Mouse (Mus musculus) retina, postnatal 7 days (tissue): ENCODE data around the gene Zpld1.

Experiments used
- DNase-seq: peaks from one replicate; pipeline ENCODE4 v3.0.0-alpha.2; 2012; ENCODE audit warnings: low read depth, low spot score

Zpld1 gene

DNA sequence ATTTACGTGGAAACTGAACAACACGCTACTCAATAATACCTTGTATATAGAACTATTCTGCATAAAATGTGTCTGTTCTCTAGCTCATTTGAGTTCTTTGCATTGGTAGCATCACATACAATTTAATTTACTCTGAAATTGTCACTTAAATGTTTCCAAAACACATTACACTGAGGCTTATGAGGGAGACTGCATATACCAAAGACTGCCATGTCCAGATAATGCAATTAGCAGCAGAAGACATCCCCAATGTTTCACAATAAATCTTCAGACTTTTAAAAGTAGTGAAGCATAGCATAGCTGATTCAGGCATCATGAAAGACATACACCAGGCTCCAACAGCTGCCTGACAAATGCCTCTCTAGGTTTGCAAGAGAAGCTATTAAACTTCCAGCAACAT, at the start of gene Zpld1:
Gene Zpld1, minus strand, starts transcription at position 101 of the 400 bp plus-strand sequence.
- no peak for DNase-seq

DNA sequence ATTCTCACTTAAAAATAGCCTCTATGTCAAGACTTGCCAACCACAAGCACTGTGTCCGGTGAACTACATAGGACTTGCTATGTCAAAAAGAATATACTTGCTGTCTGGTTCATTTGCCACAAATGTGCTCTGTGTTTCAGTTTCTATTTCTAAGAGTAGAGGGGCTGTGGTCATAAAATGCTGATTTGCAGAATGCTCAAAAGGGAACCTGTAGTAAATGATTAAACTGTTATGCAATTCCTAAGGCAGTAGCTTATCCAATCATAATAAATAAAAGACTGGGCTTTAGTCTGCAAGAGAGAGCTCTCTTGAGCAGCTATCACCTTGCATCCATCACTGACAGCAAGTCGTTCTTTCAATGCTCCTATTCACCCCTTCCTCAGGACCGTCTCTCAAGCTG, 47.9 kb upstream of the Zpld1 start:
- no peak for DNase-seq

DNA sequence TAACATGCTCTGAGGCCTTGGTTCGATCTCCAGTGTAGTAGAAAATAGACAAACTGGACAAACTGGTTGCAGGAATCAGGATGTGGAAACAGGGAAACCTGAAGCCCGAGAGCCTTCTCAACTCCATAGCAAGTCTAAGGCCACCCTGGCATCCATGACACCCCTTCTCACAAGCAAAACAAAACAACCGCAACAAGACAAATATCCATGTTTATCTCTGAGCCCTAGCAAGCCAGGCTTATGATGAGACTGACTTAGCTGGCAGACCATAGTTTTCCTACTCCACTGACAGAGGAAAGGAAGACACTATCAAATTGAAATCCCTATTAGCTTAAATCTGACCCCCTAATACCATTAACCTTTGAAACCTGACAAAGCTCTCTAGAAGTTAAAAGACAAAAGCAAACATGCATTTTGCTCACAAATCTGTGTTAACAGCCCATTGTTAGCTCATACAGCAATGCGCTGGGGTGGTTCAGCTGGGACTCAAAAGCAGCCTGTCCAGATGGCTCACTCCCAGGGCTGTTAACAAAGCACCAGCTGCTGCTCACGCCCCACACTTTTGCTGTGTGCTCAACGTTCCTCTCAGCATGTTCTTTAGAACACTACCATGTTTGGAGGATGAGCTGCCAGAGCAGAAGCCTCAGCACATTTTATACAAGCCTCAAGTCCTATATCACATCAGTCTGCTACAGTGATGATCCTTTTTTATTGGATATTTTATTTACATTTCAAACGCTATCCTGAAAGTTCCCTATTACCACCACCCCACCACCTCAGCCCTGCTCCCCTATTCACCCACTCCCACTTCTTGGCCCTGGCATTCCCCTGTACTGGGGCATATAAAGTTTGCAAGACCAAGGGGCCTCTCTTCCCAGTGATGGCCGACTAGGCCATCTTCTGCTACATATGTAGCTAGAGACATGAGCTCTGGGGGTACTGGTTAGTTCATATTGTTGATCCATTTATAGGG, 24.0 kb upstream of the Zpld1 start:
- DNase-seq: peak; percentile 6

DNA sequence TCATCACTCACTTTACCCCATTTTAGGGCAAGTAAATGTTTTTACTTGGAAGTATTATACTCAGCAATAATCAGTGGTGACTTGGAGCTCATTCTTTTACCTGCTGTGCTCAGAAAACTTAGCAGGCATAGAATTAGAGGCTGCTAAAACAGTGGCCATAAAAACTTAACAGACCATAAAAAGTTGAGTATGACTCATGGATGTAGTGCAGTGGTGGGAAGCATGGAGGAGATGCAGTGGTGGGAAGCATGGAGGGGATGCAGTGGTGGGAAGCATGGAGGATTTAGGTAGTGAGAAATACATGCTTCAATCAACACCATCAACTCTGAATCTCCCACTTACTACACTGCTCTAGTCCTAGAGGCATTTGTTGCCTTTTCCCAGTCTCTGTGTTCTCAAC, 19.2 kb upstream of the Zpld1 start:
- no peak for DNase-seq

DNA sequence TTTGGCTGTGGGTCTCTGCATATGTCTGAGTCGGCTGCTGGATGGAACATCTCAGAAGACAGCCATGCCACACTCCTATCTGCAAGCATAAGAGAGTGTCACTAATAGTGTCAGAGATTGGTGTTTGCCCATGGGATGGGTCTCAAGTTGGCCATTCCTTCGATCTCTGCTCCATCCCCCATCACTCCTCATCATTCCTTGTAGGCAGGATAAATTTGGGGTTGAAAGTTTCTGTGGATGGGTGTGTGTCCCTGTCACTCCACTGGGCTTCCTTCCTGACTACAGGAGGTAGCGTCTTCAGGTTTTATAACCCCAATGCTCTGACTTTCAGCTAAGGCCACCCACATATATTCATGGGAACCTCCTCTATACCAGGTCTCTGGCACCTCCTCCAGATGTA, 14.3 kb upstream of the Zpld1 start:
- no peak for DNase-seq

DNA sequence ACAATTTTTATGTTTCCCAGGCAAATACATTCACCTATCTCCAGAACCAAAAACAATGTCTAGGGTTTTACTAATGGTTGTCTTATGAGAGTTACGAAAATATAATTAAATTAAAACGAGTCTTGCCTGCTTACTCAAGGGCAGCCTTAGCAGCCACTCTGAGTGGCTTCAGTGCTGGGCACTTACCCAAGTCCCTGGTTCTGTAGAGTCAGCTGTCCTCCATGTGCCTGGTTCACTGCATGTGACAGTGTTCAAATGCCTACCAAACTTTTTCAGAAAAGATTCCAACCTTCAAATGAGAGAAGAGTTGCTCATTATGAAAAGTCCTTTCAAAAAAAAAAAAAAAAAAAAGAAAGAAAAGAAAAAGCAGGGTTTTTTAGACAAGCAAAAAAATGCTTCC, 15.1 kb downstream of the Zpld1 start:
- no peak for DNase-seq

DNA sequence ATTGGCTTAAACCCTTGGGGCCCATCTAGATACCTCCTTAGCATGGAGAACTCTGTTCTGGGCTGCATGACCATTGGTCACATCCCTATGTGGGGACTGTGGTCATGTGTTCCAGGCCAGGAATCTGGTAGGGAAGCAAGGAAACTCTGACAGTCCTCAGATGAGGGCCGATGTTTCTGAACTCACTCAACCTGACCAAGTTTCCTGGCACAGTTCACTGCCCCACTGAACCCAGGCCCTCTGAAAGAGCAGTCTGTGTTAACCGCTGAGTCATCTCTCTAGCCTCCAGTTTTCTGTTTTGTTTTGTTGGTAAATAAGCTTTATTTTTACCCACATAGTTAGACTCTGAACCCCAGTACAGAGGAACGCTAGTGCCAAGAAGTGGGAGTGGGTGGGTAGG, 20.3 kb downstream of the Zpld1 start:
- no peak for DNase-seq

DNA sequence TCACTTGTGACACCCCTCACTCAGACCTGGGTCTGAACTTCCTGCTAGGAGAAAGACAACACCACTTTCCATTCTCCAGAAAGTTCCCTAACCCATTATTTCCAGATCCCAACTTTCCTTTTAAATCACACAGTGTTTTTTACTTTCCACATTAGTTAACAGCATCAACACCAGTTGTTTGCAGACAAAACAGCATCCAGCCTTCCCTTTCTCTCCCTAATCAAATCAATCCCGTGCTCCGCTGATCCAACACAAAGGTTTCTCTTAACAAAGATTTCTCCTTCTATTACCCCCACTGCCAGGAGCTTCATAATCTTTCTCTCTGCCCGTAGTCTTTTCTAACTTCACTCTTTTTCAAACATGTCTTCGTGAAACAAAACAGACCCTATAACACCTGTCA, 32.5 kb downstream of the Zpld1 start:
- peak; percentile 1 for DNase-seq

DNA sequence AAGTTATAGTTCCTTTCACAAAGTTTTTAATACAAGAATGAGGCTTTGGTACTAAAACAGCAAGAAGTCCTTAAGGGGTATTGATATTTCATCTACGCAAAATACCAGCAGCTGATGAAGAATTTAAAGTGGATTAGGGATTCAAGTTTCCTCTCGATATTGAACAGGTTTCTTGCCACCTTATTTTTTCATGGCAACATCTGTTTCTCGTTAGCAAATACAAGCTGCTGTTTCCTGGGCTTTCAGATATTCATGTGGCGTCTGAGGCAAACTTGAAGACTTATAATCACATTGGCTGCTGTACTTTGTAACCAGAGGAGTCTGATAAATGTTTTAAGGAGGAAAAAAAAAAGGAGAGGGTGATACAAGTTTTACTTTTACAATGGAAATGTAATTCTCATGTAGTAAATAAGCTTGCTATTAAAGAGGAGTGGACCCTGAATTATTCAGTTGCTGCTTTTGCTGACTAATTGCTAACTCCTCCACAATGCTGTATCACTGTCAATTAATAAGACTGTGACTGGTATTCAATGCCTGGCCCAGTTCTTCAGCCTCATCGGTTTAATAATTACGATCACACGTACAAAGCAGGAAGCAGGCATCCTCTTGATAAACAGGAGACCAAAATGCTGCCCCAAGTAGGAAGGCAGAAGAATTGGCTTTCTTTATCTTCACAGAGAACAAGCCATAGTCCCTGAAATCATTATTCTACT, 36.8 kb downstream of the Zpld1 start:
- DNase-seq: no peak

DNA sequence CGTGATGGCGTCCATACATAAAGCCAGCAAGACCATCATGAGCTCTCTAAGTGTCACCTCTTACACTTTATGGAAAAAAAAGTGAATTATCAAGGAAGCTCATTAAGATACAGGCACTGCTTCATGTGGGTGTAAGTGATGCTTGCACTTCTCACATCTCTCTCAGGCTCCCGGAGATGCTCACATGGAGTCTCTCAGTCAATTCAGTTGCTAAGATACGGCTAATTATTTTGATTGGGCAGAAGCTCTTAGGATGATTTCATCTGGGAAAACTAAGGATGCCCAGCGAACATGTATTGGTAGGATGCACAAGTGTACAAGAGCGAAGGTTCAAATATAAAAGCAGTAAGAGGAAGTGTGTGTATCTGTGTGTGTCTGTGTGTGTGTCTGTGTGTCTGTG, 38.1 kb downstream of the Zpld1 start:
- DNase-seq: no peak

DNA sequence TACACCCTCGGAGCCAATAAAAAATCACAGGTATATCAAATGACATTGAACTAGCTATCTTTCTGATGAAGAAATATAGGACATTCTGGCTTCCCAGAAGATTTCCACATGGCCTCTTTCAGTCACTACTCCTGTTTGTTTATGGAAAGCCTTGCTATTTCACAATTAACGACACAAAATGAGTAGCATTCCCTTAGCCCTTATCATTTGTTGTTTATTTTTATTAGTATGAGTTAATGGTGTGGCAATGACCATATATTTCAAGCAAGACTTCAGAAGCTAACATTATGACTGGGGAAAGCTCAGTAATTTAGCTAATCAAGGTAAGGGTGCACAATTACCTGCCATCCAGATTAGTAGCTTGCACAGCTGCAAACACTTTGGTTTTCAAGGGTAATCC, 56.8 kb downstream of the Zpld1 start:
- no peak for DNase-seq

DNA sequence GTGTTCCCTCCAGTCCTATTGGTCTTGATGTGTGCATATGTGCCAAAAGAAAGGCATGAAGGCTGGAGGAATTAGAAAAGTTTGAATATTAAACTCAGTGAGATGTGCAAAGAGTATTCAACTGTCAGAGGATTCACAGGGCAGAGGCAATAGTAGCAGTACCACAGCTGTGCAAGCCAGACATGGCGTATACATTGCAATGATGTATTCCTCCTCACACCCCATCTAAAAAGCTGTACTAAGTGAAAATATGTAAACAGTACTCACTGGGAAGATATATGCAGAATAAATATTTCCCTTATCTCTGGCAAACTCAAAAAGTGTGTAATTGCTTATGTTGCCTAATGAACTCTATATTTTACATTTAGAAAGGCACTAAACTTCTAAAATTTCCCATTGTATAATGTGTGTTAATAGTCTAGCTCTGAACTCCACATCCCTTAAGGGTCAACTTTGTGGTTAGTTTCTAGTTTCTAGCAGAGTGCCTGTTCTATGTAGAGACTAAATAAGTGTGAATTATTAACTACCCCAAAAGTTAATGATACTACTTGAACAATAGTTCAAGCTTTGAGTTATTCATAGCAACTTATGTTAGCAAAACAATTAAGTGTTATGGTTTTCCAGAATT, 68.7 kb downstream of the Zpld1 start:
- DNase-seq: no peak

DNA sequence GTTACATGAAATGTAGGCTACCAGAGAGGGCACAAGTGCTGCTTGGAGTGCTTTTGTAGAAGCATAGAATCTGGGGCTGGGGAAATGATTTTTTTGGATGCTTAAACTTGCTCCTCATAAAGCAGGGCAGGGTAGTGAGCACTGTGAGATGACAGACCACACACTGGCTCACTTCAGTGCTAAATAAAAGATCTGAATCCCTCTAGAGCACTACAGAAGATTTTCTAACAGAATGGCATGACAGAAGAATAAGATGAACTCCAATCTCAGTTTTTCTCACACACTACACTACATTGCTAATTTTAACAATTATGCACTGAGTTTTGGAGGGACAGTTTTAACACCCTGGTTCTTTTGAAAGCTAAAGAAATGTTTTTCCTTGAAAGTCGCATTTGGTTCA, 93.8 kb downstream of the Zpld1 start:
- no peak for DNase-seq

DNA sequence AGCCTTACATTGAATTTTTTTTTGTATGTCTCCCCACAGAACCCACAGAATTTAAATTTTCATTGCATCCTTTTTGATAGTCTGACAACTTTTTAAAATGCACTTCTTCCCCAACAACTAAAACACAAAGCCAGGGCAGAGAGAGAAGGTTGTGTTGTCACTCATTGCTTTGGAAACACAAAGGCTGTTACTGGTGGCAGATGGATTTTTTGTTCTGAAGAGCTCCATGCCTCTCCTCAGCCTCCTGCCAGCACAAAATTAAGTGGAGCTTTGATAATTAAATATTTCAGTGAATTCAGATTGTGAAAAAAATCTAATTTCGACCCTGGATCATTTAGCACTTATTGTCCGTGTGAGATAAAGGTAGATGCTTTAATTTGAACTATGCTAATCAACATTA, 107.4 kb downstream of the Zpld1 start:
- DNase-seq: no peak

DNA sequence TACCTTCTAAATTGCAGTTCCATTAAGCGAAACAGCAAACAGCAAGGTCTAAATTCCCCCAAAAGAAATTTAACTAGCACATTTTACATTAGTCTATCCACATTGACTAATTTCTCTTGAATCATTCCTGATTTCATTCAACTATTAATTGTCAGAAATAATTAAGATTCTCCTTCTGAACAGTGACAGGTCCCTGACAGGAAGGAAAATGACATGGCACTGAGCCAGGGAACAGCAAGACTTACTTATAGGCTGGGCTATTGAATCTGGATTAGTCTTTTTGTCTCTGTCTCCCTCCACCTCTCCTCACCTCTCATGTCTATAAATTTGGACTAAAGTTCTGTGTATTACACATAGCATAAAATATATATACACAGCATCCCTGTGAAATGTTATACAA, 112.4 kb downstream of the Zpld1 start:
- no peak for DNase-seq
